Mouse (Mus musculus) midbrain, embryonic 10.5 days (tissue): ENCODE measurements around the gene Srgap3. TPM values are rescaled to one million over a fixed set of nuclear protein-coding genes. Genes with fewer than 3 reads are reported as not detected.
"Not testable (repeated sequence)": the region's sequence is repeated elsewhere in the genome, so short reads cannot be mapped to it uniquely, and the experiment has no call there.

Source experiments
- DNase-seq: peaks from one replicate; pipeline ENCODE4 v3.0.0-alpha.2; 2017; ENCODE audit warnings: low spot score
- H3K27ac ChIP-seq: fragments of 300-500 bp; sonication (generic); replicated peaks from 2 replicates; pipeline ENCODE4 v1.5.1; 2016; ENCODE audit warnings: mild to moderate bottlenecking
- H3K27me3 ChIP-seq: fragments of 300-500 bp; sonication (generic); 2 replicates; pipeline ENCODE4 v1.6.1; 2016; ENCODE audit warnings: low read depth, mild to moderate bottlenecking; ENCODE audit not compliant: poor library complexity, severe bottlenecking
- H3K36me3 ChIP-seq: fragments of 300-500 bp; sonication (generic); 2 replicates; pipeline ENCODE4 v1.6.1; 2016; ENCODE audit warnings: mild to moderate bottlenecking, moderate library complexity
- H3K4me1 ChIP-seq: fragments of 300-500 bp; sonication (generic); 2 replicates; pipeline ENCODE4 v1.6.1; 2016
- H3K4me3 ChIP-seq: fragments of 300-500 bp; sonication (generic); 2 replicates; pipeline ENCODE4 v1.5.1; 2016; ENCODE audit warnings: mild to moderate bottlenecking, moderate library complexity
- H3K9me3 ChIP-seq: fragments of 300-500 bp; sonication (generic); replicated peaks from 2 replicates; pipeline ENCODE4 v1.6.1; 2016; ENCODE audit warnings: mild to moderate bottlenecking
- WGBS: fragments of 180-500 bp; shearing (Covaris S2); methylation state at CpG from one replicate; pipeline ENCODE4 v1.1.7; 2016; 5-methylcytosine and 5-hydroxymethylcytosine counted together
- polyA plus RNA-seq: library from polyadenylated mRNA; unstranded; fragments of >200 nt; fragmentation: Nextera tagmentation; extraction: Ambion mirVana; gene quantifications from 2 replicates; pipeline ENCODE4 v1.2.1, GENCODE M21; 2016

The Srgap3 gene
- polyA plus RNA-seq, 1 experiment from 2014 or later, result 30.9 TPM

DNA sequence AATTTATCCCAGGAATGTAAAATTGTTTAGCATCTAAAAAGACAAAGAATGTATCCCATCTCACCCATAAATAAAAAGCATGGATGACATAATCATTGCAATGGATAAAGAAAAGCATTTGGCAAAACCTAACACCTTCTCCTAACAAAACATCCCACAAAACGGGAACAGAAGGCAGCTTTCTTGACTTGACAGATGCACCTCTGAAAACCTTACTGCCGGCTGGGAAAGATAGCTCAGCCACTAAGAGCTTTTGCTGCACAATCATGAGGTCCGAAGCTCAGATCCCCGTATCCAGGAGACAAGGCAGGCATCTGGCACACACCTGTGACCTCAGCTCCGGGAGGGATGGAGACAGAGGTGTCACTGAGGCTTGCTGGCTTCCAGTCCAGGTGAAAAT lies 213.1 kb downstream of the Srgap3 start:
- peaks cover 100% of the 10 kb centered on the region for H3K36me3 ChIP-seq
- 86% methylated on average over 5 of the region's 5 CpGs for WGBS

DNA sequence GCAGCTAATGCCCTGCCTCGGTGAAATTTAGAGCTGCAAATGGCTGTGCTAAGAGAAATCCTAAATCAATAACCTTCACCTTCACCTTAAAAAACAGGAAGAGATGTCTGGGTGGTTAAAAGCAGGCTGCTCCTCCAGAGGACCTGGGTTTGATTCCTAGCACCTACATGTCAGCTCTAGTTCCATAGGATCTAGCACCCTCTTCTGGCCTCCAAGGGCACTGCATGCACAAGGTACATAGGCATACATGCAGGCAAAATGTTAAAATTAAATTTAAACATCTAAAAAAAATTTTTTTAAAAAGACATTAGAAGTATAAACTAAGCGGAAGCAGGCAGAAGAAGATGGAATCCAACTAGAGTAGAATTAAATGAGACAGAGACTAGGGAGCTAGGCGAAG lies 214.6 kb downstream of the Srgap3 start:
- 93% methylated on average over 3 of the region's 3 CpGs for WGBS
- H3K27ac ChIP-seq, result no peak overlapping the region
- DNase-seq, result no peak
- H3K4me3 ChIP-seq, result no peak overlapping the region
- H3K9me3 ChIP-seq, result no peaks in the 10 kb centered on the region; the same call in 1 of the 2 replicates
- H3K4me1 ChIP-seq, result peaks cover 33% of the 10 kb centered on the region
- H3K27me3 ChIP-seq, result no peaks in the 10 kb centered on the region
- H3K36me3 ChIP-seq, result peaks cover 99% of the 10 kb centered on the region

More for the DNA sequence above, 213.1 kb downstream of the Srgap3 start:
- Histone ChIP-seq H3K27me3 (no peaks in the 10 kb centered on the region), H3K27ac (no peak overlapping the region), H3K9me3 (no peaks in the 10 kb centered on the region; the same call in 1 of the 2 replicates), H3K4me1 (peaks cover 21% of the 10 kb centered on the region), H3K4me3 (no peak overlapping the region)
- no peak for DNase-seq

DNA sequence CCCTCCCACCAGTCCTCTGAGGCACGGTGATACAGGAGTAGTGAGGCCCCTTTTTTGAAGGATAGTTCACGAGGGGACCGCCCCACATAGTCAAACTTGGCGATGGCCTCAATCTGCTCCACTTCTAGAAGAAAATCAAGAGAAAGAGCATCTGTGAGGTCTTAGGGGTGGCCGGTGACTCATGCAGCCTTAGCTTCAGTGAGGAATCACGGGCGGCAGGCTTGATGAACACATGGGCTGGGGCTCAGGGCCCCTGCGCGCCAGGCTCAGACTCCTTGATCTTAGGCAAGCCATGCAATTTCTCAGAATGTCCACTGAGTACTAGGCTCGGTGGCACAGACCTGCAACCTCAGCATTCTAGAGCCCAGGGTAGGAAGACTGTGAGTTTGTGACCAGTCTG lies 215.7 kb downstream of the Srgap3 start:
- H3K9me3 ChIP-seq, result no peaks in the 10 kb centered on the region; the same call in 1 of the 2 replicates
- H3K4me1 ChIP-seq, result peaks cover 36% of the 10 kb centered on the region
- DNase-seq, result no peak
- peaks cover 99% of the 10 kb centered on the region for H3K36me3 ChIP-seq
- no peaks in the 10 kb centered on the region for H3K27me3 ChIP-seq
- WGBS, result 95% methylated on average over 10 of the region's 10 CpGs
- no peak overlapping the region for H3K27ac ChIP-seq
- H3K4me3 ChIP-seq, result no peak overlapping the region

DNA sequence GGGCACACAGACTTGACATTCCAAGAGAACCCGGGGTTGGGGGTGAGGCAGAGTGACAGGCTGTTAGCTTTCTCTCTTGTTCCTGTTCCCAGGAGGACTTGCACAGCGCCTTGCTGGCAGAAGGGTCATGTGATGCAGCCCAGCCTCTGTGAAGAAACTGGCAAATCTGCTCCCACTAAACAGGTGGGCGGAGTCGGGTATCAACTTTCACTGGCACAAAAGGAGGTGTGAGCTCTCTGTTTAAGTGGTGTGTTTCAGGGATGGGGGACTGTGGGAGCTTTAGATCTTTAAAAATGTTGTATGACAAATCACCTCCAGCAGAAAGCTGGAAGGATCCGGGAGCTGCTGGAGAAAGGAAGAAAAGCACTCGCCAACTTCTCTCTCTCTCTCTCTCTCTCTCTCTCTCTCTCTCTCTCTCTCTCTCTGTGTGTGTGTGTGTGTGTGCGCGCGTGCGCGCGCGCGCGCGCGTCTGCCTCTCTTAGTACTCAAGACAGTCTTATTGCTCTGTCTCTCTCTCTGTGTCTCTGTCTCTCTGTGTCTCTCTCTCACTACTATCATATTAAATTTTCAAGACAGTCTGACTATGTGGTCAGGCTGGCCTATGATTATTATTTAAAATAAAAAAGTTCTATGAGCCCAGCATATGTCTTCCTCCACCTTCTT lies 218.2 kb downstream of the Srgap3 start:
- peaks cover 28% of the 10 kb centered on the region for H3K4me1 ChIP-seq
- peak overlapping the region; percentile 35 for H3K4me3 ChIP-seq
- H3K9me3 ChIP-seq, result no peaks in the 10 kb centered on the region; the same call in 1 of the 2 replicates

DNA sequence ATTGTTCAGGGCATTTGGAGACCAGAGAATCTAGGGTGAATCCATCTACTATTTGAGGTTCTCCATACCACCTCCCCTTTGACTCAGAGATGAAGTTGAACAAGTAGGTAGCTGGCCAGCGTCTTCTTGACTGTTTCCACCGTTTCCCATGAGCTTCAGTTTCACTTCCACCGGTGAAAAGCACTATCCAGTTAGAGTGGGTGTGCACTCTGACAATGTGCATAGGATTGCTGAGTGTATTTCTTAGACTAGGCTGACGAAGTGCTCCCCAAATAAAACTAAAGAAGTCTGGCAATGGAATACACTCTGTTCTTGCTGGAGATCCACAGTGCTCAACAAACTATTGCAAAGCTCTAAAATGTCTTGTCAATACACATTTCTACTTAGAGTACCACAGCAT lies 221.6 kb downstream of the Srgap3 start:
- no peaks in the 10 kb centered on the region for H3K27me3 ChIP-seq
- 93% methylated on average over 4 of the region's 4 CpGs for WGBS
- peaks cover 99% of the 10 kb centered on the region for H3K36me3 ChIP-seq
- H3K4me1 ChIP-seq, result peaks cover 28% of the 10 kb centered on the region
- H3K9me3 ChIP-seq, result no peaks in the 10 kb centered on the region
- no peak overlapping the region for H3K4me3 ChIP-seq
- no peak for DNase-seq
- H3K27ac ChIP-seq, result no peak overlapping the region

More for the DNA sequence above, 218.2 kb downstream of the Srgap3 start:
- Histone ChIP-seq H3K27ac (peak overlapping the region; percentile 77), H3K27me3 (no peaks in the 10 kb centered on the region), H3K36me3 (peaks cover 99% of the 10 kb centered on the region)
- 22% methylated on average over 17 of the region's 17 CpGs for WGBS
- DNase-seq, result peak; percentile 82

DNA sequence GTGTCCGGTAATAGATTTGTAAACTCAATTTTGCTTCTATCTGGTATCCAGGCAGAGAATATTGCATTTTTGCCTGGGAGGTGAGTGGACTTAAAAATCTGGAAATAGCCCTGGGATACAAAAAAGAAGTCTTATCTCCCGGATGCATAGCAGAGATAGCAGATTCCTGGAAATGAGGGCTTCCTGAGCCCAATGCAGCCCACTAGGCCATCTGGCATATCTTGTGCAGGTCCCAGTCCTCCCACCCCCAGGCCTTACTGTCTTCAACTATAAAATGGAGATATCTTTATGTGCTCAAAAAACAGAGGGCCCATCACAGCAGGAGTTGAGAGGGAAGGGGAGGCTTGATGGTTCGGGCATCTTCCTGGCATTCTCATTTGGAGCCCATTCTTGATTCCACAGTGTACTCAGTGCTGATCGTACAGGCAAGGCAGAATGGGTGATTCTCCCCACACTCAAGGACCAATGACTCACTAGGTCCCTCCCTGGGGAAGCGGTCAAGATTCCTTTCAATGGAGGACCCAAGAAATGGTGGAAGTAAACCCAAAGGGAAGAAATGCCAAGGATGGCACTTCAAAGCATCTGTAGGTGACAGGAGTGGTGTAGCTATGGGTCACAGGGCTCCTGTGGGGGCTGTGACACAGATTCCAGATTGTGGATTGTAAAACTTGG lies 226.5 kb downstream of the Srgap3 start:
- Histone ChIP-seq H3K27me3 (no peaks in the 10 kb centered on the region), H3K4me3 (no peak overlapping the region), H3K9me3 (no peaks in the 10 kb centered on the region), H3K4me1 (peaks cover 6% of the 10 kb centered on the region; the same call in 1 of the 2 replicates), H3K36me3 (peaks cover 72% of the 10 kb centered on the region), H3K27ac (no peak overlapping the region)
- DNase-seq, result no peak
- 94% methylated on average over 5 of the region's 5 CpGs for WGBS

DNA sequence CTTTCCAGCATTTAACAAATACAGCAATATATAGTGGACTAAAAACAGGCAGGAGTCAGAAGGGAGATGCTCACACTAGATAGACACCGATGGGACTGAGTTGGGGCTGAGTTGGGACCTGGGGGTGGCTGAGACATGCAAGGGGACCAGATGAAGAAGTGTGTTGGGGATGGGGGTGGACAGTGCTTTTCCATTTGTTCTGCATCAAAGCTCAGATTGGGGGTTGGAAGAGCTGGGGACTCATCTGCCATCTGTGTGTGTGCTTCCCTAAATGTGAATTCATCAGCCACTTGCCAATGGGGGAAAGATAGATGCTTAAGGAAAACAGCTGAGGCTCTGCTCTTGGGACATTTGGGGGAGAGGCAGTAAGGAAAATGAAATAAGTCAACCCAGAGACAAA lies 227.1 kb downstream of the Srgap3 start:
- H3K36me3 ChIP-seq, result peaks cover 66% of the 10 kb centered on the region
- peaks cover 6% of the 10 kb centered on the region; the same call in 1 of the 2 replicates for H3K4me1 ChIP-seq
- 95% methylated on average over 1 of the region's 1 CpGs for WGBS
- no peak overlapping the region for H3K27ac ChIP-seq
- no peaks in the 10 kb centered on the region for H3K9me3 ChIP-seq
- no peak for DNase-seq
- H3K27me3 ChIP-seq, result no peaks in the 10 kb centered on the region
- no peak overlapping the region for H3K4me3 ChIP-seq

DNA sequence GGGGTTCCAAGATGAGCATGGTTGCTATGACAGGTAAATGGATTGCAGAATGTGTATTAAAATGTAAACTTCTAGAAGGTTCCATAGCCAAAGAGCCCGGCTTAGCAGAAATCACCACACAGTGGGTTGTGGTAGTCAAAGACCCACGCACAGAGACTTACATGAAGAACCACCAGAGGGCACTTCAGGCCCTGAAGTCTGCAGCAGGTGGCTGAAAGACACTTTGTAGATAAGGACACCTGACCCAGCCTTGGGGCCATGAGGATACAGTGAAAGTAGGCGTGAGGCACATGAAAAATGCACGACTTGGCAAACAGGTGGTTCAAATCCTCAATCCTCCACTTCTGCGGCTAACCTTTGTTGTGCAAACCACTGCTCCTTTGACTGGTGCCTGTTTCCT lies 229.9 kb downstream of the Srgap3 start:
- H3K4me3 ChIP-seq, result no peak overlapping the region
- H3K27me3 ChIP-seq, result no peaks in the 10 kb centered on the region
- DNase-seq, result peak; percentile 29
- peaks cover 38% of the 10 kb centered on the region for H3K36me3 ChIP-seq
- no peak overlapping the region for H3K27ac ChIP-seq
- H3K4me1 ChIP-seq, result peaks cover 6% of the 10 kb centered on the region; the same call in 1 of the 2 replicates
- WGBS, result 68% methylated on average over 5 of the region's 5 CpGs
- peaks cover 1% of the 10 kb centered on the region; the same call in 1 of the 2 replicates for H3K9me3 ChIP-seq

DNA sequence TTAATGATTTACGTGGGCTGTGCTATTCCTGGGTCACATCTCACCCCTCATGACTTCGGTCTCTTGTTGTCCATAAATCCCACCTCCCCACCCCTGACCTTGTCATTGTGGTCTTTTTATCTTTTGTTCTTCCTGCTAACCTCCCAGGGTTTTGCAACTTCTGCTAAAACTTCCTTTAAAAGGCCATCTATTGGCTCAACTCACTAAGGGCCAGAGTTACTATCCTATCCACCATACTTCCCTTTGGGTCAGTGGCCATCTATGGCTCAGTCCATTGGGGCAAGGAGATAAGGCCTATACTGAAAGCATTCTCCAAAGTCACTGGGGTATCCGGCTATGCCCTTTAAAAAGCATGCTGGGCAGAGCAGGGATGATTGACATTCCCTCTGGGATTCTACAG lies 233.1 kb downstream of the Srgap3 start:
- Histone ChIP-seq H3K9me3 (peaks cover 5% of the 10 kb centered on the region; the same call in 1 of the 2 replicates), H3K36me3 (peaks cover 6% of the 10 kb centered on the region), H3K27me3 (no peaks in the 10 kb centered on the region), H3K4me3 (no peak overlapping the region), H3K4me1 (peaks cover 6% of the 10 kb centered on the region; the same call in 1 of the 2 replicates), H3K27ac (no peak overlapping the region)
- no peak for DNase-seq
- WGBS, result 89% methylated on average over 3 of the region's 3 CpGs

DNA sequence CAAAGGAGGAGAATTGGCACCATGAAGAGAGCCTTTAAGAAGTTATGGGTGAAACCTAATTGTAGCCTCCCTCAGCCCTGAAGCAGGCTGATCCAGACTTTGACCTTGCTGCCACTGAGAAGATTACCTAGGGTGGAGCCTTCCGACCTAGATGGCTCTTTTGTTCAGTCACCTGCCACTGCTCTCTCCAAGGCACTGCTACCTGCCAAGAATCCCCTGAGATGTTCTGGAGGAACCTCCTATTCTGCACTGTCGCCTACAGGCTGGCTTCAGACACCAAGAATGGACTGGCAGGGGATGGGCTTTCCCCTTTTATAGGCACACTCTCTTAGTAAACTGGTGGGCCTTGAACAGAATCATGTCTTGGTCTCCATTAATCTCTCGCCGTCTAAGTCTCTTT lies 244.8 kb downstream of the Srgap3 start:
- DNase-seq, H3K4me3 ChIP-seq, H3K9me3 ChIP-seq, H3K36me3 ChIP-seq, H3K27ac ChIP-seq, H3K4me1 ChIP-seq: not testable (repeated sequence)
- peaks cover 20% of the 10 kb centered on the region for H3K27me3 ChIP-seq
- 87% methylated on average over 4 of the region's 4 CpGs for WGBS

DNA sequence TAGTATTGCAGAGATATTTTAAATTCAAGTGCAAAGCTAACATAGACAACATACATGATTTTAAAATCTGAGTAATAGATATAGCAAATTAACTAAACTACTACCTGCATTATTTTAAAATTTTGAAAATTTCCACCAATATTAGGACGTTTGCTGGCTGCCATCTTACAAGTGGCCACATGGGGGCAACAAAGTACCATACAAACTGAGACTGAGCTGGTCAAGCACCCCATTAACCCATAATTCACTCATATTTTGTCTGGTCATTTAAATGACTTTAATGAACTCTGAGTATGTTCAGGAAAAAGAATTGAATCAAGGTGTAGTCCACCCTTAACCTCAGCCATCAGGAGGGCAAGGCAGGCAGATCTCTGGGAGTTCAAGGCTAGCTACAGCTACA lies 246.7 kb downstream of the Srgap3 start:
- peak; percentile 47 for DNase-seq
- Histone ChIP-seq H3K27me3 (peaks cover 23% of the 10 kb centered on the region), H3K36me3 (no peaks in the 10 kb centered on the region), H3K27ac (0 out of 2 replicates have a peak overlapping the region, but pooled peaks have one; percentile 50), H3K9me3 (peaks cover 6% of the 10 kb centered on the region; the same call in 1 of the 2 replicates), H3K4me3 (no peak overlapping the region), H3K4me1 (peaks cover 12% of the 10 kb centered on the region)
- WGBS, result 0% methylated on average over 1 of the region's 1 CpGs

DNA sequence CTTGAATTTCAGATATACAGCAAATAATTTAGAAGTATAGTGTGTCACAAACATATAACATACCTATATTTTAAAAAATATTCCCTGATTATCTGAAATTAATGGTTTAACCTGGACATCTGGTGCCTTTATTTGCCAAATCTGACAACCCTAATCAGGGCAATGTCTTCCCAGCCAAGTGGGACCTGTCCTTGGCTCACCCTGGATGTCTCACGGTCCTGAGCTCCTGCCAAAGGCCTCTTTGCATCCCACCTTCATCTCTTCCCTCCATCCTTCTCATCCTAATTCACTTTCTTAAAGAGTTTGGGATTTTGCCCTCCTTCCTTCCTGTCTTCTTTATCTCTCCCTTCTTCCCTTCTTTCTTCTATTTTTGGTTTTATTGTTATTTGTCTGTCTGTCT lies 248.0 kb downstream of the Srgap3 start:
- Histone ChIP-seq H3K27ac (no peak overlapping the region), H3K9me3 (peaks cover 2% of the 10 kb centered on the region; the same call in 1 of the 2 replicates), H3K4me3 (no peak overlapping the region), H3K27me3 (peaks cover 23% of the 10 kb centered on the region), H3K36me3 (no peaks in the 10 kb centered on the region), H3K4me1 (peaks cover 20% of the 10 kb centered on the region)
- WGBS, result 63% methylated on average over 1 of the region's 1 CpGs
- DNase-seq, result no peak
